Mouse (Mus musculus): ENCODE measurements around the gene Fam216b. TPM values are rescaled to one million over a fixed set of nuclear protein-coding genes. Genes with fewer than 3 reads are reported as not detected.
A peak's percentile ranks its signal among the peaks of the same experiment; 100 is the strongest.

The Fam216b gene
- polyA plus RNA-seq, 1 experiment from 2014 or later: not detected

GRCm38 (mm10) chr14:78065938-78066710 is 22.7 kb downstream of the Fam216b start:
- no peak overlapping the region for H3K9ac ChIP-seq
- H3K4me2 ChIP-seq: no peak overlapping the region
- DNase-seq: peak; percentile 5
- no peak for ATAC-seq (ENCODE audit: insufficient read depth)
- no peaks in the 10 kb centered on the region for H3K36me3 ChIP-seq (ENCODE audit: insufficient read depth)
- H3K27me3 ChIP-seq (ENCODE audit: insufficient read depth, low read length): no peaks in the 10 kb centered on the region
- no peak for TF ChIP-seq CTCF (IDR thresholded peaks at IDR 0.05; ENCODE audit: low read depth)
- H3K4me1 ChIP-seq (ENCODE audit: insufficient read depth): no peaks in the 10 kb centered on the region
- no peaks in the 10 kb centered on the region for H3K9me3 ChIP-seq (ENCODE audit: low read depth, low read length)
- no peak overlapping the region for H3K4me3 ChIP-seq (ENCODE audit: low read depth, low read length)
- WGBS: 74% methylated on average over 9 of the region's 9 CpGs
- no peak overlapping the region for H3K27ac ChIP-seq (ENCODE audit: low read depth)

GRCm38 (mm10) chr14:78062484-78062883 is 26.3 kb downstream of the Fam216b start:
- Histone ChIP-seq H3K27me3 (ENCODE audit: insufficient read depth, low read length) (no peaks in the 10 kb centered on the region), H3K4me1 (ENCODE audit: insufficient read depth) (no peaks in the 10 kb centered on the region), H3K36me3 (ENCODE audit: insufficient read depth) (no peaks in the 10 kb centered on the region), H3K9me3 (ENCODE audit: low read depth, low read length) (no peaks in the 10 kb centered on the region), H3K4me3 (ENCODE audit: low read depth, low read length) (no peak overlapping the region), H3K27ac (ENCODE audit: low read depth) (no peak overlapping the region), H3K4me2 (no peak overlapping the region), H3K9ac (no peak overlapping the region)
- DNase-seq (no peak), ATAC-seq (ENCODE audit: insufficient read depth) (no peak)
- WGBS: 79% methylated on average over 11 of the region's 11 CpGs
- TF ChIP-seq CTCF (IDR thresholded peaks at IDR 0.05; ENCODE audit: low read depth): no peak

GRCm38 (mm10) chr14:78060609-78060951 is 28.2 kb downstream of the Fam216b start:
- Histone ChIP-seq H3K27ac (ENCODE audit: low read depth) (no peak overlapping the region), H3K4me3 (ENCODE audit: low read depth, low read length) (no peak overlapping the region), H3K36me3 (ENCODE audit: insufficient read depth) (no peaks in the 10 kb centered on the region), H3K4me1 (ENCODE audit: insufficient read depth) (no peaks in the 10 kb centered on the region), H3K9me3 (ENCODE audit: low read depth, low read length) (no peaks in the 10 kb centered on the region), H3K9ac (no peak overlapping the region), H3K27me3 (ENCODE audit: insufficient read depth, low read length) (no peaks in the 10 kb centered on the region), H3K4me2 (no peak overlapping the region)
- TF ChIP-seq CTCF (IDR thresholded peaks at IDR 0.05; ENCODE audit: low read depth): no peak
- DNase-seq: no peak
- 76% methylated on average over 6 of the region's 6 CpGs for WGBS
- no peak for ATAC-seq (ENCODE audit: insufficient read depth)

- Histone ChIP-seq H3K27ac (ENCODE audit: low read depth) (no peak overlapping the region), H3K4me3 (ENCODE audit: low read depth, low read length) (no peak overlapping the region), H3K27me3 (ENCODE audit: insufficient read depth, low read length) (no peaks in the 10 kb centered on the region), H3K9me3 (ENCODE audit: low read depth, low read length) (no peaks in the 10 kb centered on the region), H3K4me2 (no peak overlapping the region), H3K36me3 (ENCODE audit: insufficient read depth) (no peaks in the 10 kb centered on the region), H3K4me1 (ENCODE audit: insufficient read depth) (no peaks in the 10 kb centered on the region), H3K9ac (no peak overlapping the region)
- DNase-seq: no peak
- 59% methylated on average over 9 of the region's 9 CpGs for WGBS
- TF ChIP-seq CTCF (IDR thresholded peaks at IDR 0.05; ENCODE audit: low read depth): no peak
- ATAC-seq (ENCODE audit: insufficient read depth): no peak
Measured at GRCm38 (mm10) chr14:78059878-78060608, 28.8 kb downstream of the Fam216b start.

GRCm38 (mm10) chr14:78057362-78057761 is 31.4 kb downstream of the Fam216b start:
- no peak overlapping the region for H3K27ac ChIP-seq (ENCODE audit: low read depth)
- ATAC-seq (ENCODE audit: insufficient read depth) (peak; percentile 88), DNase-seq (peak; percentile 59)
- H3K9ac ChIP-seq: no peak overlapping the region
- TF ChIP-seq CTCF (IDR thresholded peaks at IDR 0.05; ENCODE audit: low read depth): no peak
- H3K4me2 ChIP-seq: no peak overlapping the region
- no peaks in the 10 kb centered on the region for H3K9me3 ChIP-seq (ENCODE audit: low read depth, low read length)
- no peak overlapping the region for H3K4me3 ChIP-seq (ENCODE audit: low read depth, low read length)
- 33% methylated on average over 7 of the region's 7 CpGs for WGBS
- H3K27me3 ChIP-seq (ENCODE audit: insufficient read depth, low read length): no peaks in the 10 kb centered on the region
- no peaks in the 10 kb centered on the region for H3K36me3 ChIP-seq (ENCODE audit: insufficient read depth)
- no peaks in the 10 kb centered on the region for H3K4me1 ChIP-seq (ENCODE audit: insufficient read depth)

GRCm38 (mm10) chr14:78056371-78056770 is 32.4 kb downstream of the Fam216b start:
- no peaks in the 10 kb centered on the region for H3K27me3 ChIP-seq (ENCODE audit: insufficient read depth, low read length)
- H3K9me3 ChIP-seq (ENCODE audit: low read depth, low read length): no peaks in the 10 kb centered on the region
- TF ChIP-seq CTCF (IDR thresholded peaks at IDR 0.05; ENCODE audit: low read depth): peak; percentile 22; the same call in 1 of the 2 replicates
- no peaks in the 10 kb centered on the region for H3K36me3 ChIP-seq (ENCODE audit: insufficient read depth)
- H3K9ac ChIP-seq: no peak overlapping the region
- H3K4me1 ChIP-seq (ENCODE audit: insufficient read depth): no peaks in the 10 kb centered on the region
- H3K4me2 ChIP-seq: no peak overlapping the region
- H3K4me3 ChIP-seq (ENCODE audit: low read depth, low read length): no peak overlapping the region
- H3K27ac ChIP-seq (ENCODE audit: low read depth): no peak overlapping the region
- DNase-seq: peak; percentile 11
- ATAC-seq (ENCODE audit: insufficient read depth): no peak
- 82% methylated on average over 3 of the region's 3 CpGs for WGBS

GRCm38 (mm10) chr14:78048674-78049073 is 40.1 kb downstream of the Fam216b start:
- ATAC-seq (ENCODE audit: insufficient read depth) (no peak), DNase-seq (peak; percentile 20)
- WGBS: 44% methylated on average over 4 of the region's 4 CpGs
- H3K4me3 ChIP-seq (ENCODE audit: low read depth, low read length): no peak overlapping the region
- H3K9ac ChIP-seq: no peak overlapping the region
- no peak overlapping the region for H3K4me2 ChIP-seq
- no peaks in the 10 kb centered on the region for H3K27me3 ChIP-seq (ENCODE audit: insufficient read depth, low read length)
- H3K27ac ChIP-seq (ENCODE audit: low read depth): no peak overlapping the region
- H3K4me1 ChIP-seq (ENCODE audit: insufficient read depth): no peaks in the 10 kb centered on the region
- H3K36me3 ChIP-seq (ENCODE audit: insufficient read depth): no peaks in the 10 kb centered on the region
- 0 out of 2 replicates have a peak, but pooled peaks have one; percentile 7 for TF ChIP-seq CTCF (IDR thresholded peaks at IDR 0.05; ENCODE audit: low read depth)
- H3K9me3 ChIP-seq (ENCODE audit: low read depth, low read length): no peaks in the 10 kb centered on the region

Data from lung, embryonic 14.5 days (tissue).